Mouse (Mus musculus) adrenal gland, postnatal 14 days (tissue): Measurements from ENCODE around the gene Glt8d1. TPM values are rescaled to one million over a fixed set of nuclear protein-coding genes. Genes with fewer than 3 reads are reported as not detected.

ENCODE experiments used
- total RNA-seq: library from RNA; stranded (reverse); gene quantifications from 2 replicates; pipeline ENCODE4 v1.2.3, GENCODE M21; 2021

The Glt8d1 gene
- total RNA-seq, 1 experiment from 2014 or later = 42.0 TPM

Other genes starting within 250 kb of the Glt8d1 start
- gene Tmem110, start 175.8 kb upstream of the Glt8d1 start, total RNA-seq = 18.1 and 19.3 TPM in 2 replicates
- 4.4 and 6.2 TPM in 2 replicates for gene Mustn1, start 122.2 kb upstream of the Glt8d1 start, total RNA-seq
- gene Itih4, start 114.9 kb upstream of the Glt8d1 start, total RNA-seq = 17.0 and 261 TPM in 2 replicates
- 7.8 and 111 TPM in 2 replicates for gene Itih3, start 77.6 kb upstream of the Glt8d1 start, total RNA-seq
- gene Itih1, start 58.1 kb upstream of the Glt8d1 start, total RNA-seq = 4.1 and 73.6 TPM in 2 replicates
- 9.4 and 12.0 TPM in 2 replicates for gene Nek4, start 50.0 kb upstream of the Glt8d1 start, total RNA-seq
- gene Spcs1, start 272 bp downstream of the Glt8d1 start, total RNA-seq = 221 and 225 TPM in 2 replicates
- 59.7 and 59.9 TPM in 2 replicates for gene Pbrm1, start 17.7 kb downstream of the Glt8d1 start, total RNA-seq
- 87.7 and 93.9 TPM in 2 replicates for gene Gnl3, start 17.8 kb downstream of the Glt8d1 start, total RNA-seq
- gene Smim4, start 127.6 kb downstream of the Glt8d1 start, total RNA-seq = 75.2 and 104 TPM in 2 replicates
- gene Nt5dc2, start 129.7 kb downstream of the Glt8d1 start, total RNA-seq = 48.5 and 57.7 TPM in 2 replicates
- 74.4 and 78.6 TPM in 2 replicates for gene Stab1, start 167.2 kb downstream of the Glt8d1 start, total RNA-seq
- gene Tnnc1, start 206.9 kb downstream of the Glt8d1 start, total RNA-seq = 0.67 and 1.3 TPM in 2 replicates
- gene Nisch, start 215.5 kb downstream of the Glt8d1 start, total RNA-seq = 269 and 295 TPM in 2 replicates
- gene Sema3g, start 216.5 kb downstream of the Glt8d1 start, total RNA-seq = 10.9 and 13.9 TPM in 2 replicates
- 6.8 and 9.6 TPM in 2 replicates for gene Phf7, start 249.9 kb downstream of the Glt8d1 start, total RNA-seq